11 mouse cellular contexts compared by ENCODE assay signal in genomic region chr10:111363729-111364617, GRCm38 (mm10).
A peak's percentile ranks its signal among the peaks of the same experiment; 100 is the strongest.
DNase-seq lines count a peak whose midpoint lies in the region; ATAC-seq and TF ChIP-seq lines count a peak whose summit lies in the region.
"Had no signal": no experiment of that assay in that cellular context is flagged by ENCODE, and none has a peak within 500 bp of the region (broad histone marks: within the 10 kb centered on the region; RNA-seq: fewer than 3 reads in every experiment).

No protein-coding gene starts in this region.

- H3K4me1 ChIP-seq in stomach, embryonic 14.5 days (ENCODE audit: control insufficient read depth, insufficient read depth, low read length) = peaks cover 6% of the 10 kb centered on the region; the same call in 1 of the 2 replicates
- H3K4me1 ChIP-seq in stomach, postnatal 0 days (replicated peaks; ENCODE audit: control insufficient read depth, insufficient read depth) = no peaks in the 10 kb centered on the region
- peaks cover 3% of the 10 kb centered on the region for H3K4me1 ChIP-seq in liver, embryonic 16.5 days (ENCODE audit: control insufficient read depth, low read depth, low read length)
- no peaks in the 10 kb centered on the region; the same call in 1 of the 2 replicates for H3K4me1 ChIP-seq in heart, adult 2 months (ENCODE audit: control insufficient read depth, insufficient read depth, low read length)
- H3K4me1 ChIP-seq: neural tube, embryonic 12.5 days had no signal

- H3K4me3 ChIP-seq in stomach, embryonic 14.5 days (ENCODE audit: low read depth, low read length) = no peak overlapping the region
- no peak overlapping the region for H3K4me3 ChIP-seq in stomach, postnatal 0 days (ENCODE audit: low read depth, low read length)
- H3K4me3 ChIP-seq in liver, embryonic 16.5 days (ENCODE audit: low read depth, low read length) = no peak overlapping the region
- no peak overlapping the region for H3K4me3 ChIP-seq in heart, adult 2 months
- H3K4me3 ChIP-seq: heart, embryonic 15.5 days; limb, embryonic 10.5 days; neural tube, embryonic 12.5 days had no signal

- no peak for TF ChIP-seq EP300 in stomach, postnatal 0 days (optimal IDR thresholded peaks at IDR 0.05)
- TF ChIP-seq EP300 in heart, adult 2 months (IDR thresholded peaks at IDR 0.05; ENCODE audit: insufficient read depth, low read depth, low read length) = no peak

- ATAC-seq in stomach, embryonic 14.5 days (ENCODE audit: insufficient number of reproducible peaks, insufficient read depth, low FRiP score, low read depth) = peak; percentile 30; the same call in 1 of the 2 replicates
- no peak for ATAC-seq in stomach, postnatal 0 days (ENCODE audit: low FRiP score, low TSS enrichment)
- peak; percentile 25 for ATAC-seq in liver, embryonic 16.5 days (ENCODE audit: low read depth)

- no peak for DNase-seq in stomach, postnatal 0 days (ENCODE audit: low spot score)
- peak; percentile 25 for DNase-seq in embryo, embryonic 9.5 days (ENCODE audit: extremely low spot score)
- peak; percentile 81 for DNase-seq in yolk sac, embryonic 10.5 days (ENCODE audit: low spot score)
- DNase-seq in frontal cortex, postnatal 36 days (ENCODE audit: low spot score in 2 of 2) = no peak
- DNase-seq in heart, adult 2 months = no peak
- DNase-seq in right cerebral cortex, postnatal 10 days (ENCODE audit: low spot score in 2 of 2) = no peak

- no peaks in the 10 kb centered on the region for H3K36me3 ChIP-seq in stomach, embryonic 14.5 days (ENCODE audit: control insufficient read depth, insufficient read depth, low read length)
- H3K36me3 ChIP-seq in stomach, postnatal 0 days (ENCODE audit: control insufficient read depth, insufficient read depth, low read length) = no peaks in the 10 kb centered on the region
- no peaks in the 10 kb centered on the region for H3K36me3 ChIP-seq in liver, embryonic 16.5 days (ENCODE audit: control insufficient read depth, insufficient read depth)
- H3K36me3 ChIP-seq in heart, adult 2 months (ENCODE audit: control insufficient read depth, insufficient read depth, low read length) = no peaks in the 10 kb centered on the region
- H3K36me3 ChIP-seq: heart, embryonic 15.5 days; limb, embryonic 10.5 days; neural tube, embryonic 12.5 days had no signal

- H3K9me3 ChIP-seq in stomach, embryonic 14.5 days (ENCODE audit: control insufficient read depth, low read depth, low read length) = no peaks in the 10 kb centered on the region
- H3K9me3 ChIP-seq in stomach, postnatal 0 days (ENCODE audit: control insufficient read depth, low read length) = no peaks in the 10 kb centered on the region
- no peaks in the 10 kb centered on the region for H3K9me3 ChIP-seq in liver, embryonic 16.5 days (replicated peaks; ENCODE audit: control insufficient read depth, low read length)
- H3K9me3 ChIP-seq: heart, embryonic 15.5 days; limb, embryonic 10.5 days; neural tube, embryonic 12.5 days had no signal

- WGBS in stomach, embryonic 14.5 days = 31% methylated on average over 14 of the region's 14 CpGs
- 25% methylated on average over 14 of the region's 14 CpGs for WGBS in stomach, postnatal 0 days
- WGBS in liver, embryonic 16.5 days (ENCODE audit: insufficient replicate concordance) = 38% methylated on average over 14 of the region's 14 CpGs
- whole genome bisulfite sequencing in heart, adult 2 months = 42% methylated on average over 14 of the region's 14 CpGs

- TF ChIP-seq POLR2A in heart, adult 2 months (IDR thresholded peaks at IDR 0.05; ENCODE audit: insufficient read depth, low read depth, low read length) = no peak

- no peak overlapping the region for H3K9ac ChIP-seq in stomach, embryonic 14.5 days (replicated peaks; ENCODE audit: low read depth, low read length)
- no peak overlapping the region for H3K9ac ChIP-seq in stomach, postnatal 0 days (ENCODE audit: low read length)
- no peak overlapping the region for H3K9ac ChIP-seq in liver, embryonic 16.5 days (ENCODE audit: low read depth, low read length)
- no peak overlapping the region for H3K9ac ChIP-seq in heart, adult 2 months (ENCODE audit: low read depth, low read length)
- H3K9ac ChIP-seq: heart, embryonic 15.5 days; neural tube, embryonic 12.5 days had no signal

- no peak overlapping the region for H3K27ac ChIP-seq in stomach, embryonic 14.5 days (ENCODE audit: low read length)
- H3K27ac ChIP-seq in stomach, postnatal 0 days (replicated peaks) = no peak overlapping the region
- H3K27ac ChIP-seq in liver, embryonic 16.5 days (ENCODE audit: low read length) = no peak overlapping the region
- H3K27ac ChIP-seq in heart, adult 2 months = no peak overlapping the region
- H3K27ac ChIP-seq: heart, embryonic 15.5 days; limb, embryonic 10.5 days; neural tube, embryonic 12.5 days had no signal

- TF ChIP-seq CTCF in stomach, postnatal 0 days (IDR thresholded peaks at IDR 0.05; ENCODE audit: low read depth) = no peak
- no peak for TF ChIP-seq CTCF in heart, adult 2 months (IDR thresholded peaks at IDR 0.05)

- no peak overlapping the region for H3K4me2 ChIP-seq in stomach, embryonic 14.5 days (replicated peaks; ENCODE audit: low read depth, low read length)
- no peak overlapping the region for H3K4me2 ChIP-seq in stomach, postnatal 0 days (replicated peaks; ENCODE audit: low read depth)
- H3K4me2 ChIP-seq in liver, embryonic 16.5 days (ENCODE audit: low read depth, low read length) = no peak overlapping the region
- H3K4me2 ChIP-seq: heart, embryonic 15.5 days; neural tube, embryonic 12.5 days had no signal

- no peaks in the 10 kb centered on the region for H3K27me3 ChIP-seq in stomach, embryonic 14.5 days (ENCODE audit: control insufficient read depth, insufficient read depth, low read length)
- H3K27me3 ChIP-seq in stomach, postnatal 0 days (ENCODE audit: control insufficient read depth, insufficient read depth, low read length) = no peaks in the 10 kb centered on the region
- no peaks in the 10 kb centered on the region for H3K27me3 ChIP-seq in liver, embryonic 16.5 days (ENCODE audit: control insufficient read depth, insufficient read depth, low read depth, low read length)
- H3K27me3 ChIP-seq in heart, adult 2 months (ENCODE audit: control insufficient read depth, insufficient read depth, low read length) = no peaks in the 10 kb centered on the region
- H3K27me3 ChIP-seq: heart, embryonic 15.5 days; neural tube, embryonic 12.5 days had no signal

- no peaks in the 10 kb centered on the region for H3K79me2 ChIP-seq in heart, adult 2 months (replicated peaks; ENCODE audit: control insufficient read depth, insufficient read depth, low read length)

- intact Hi-C loops in heart, adult 2 months (cut with DNase I) = no loop called here

Comparison
In these comparisons a context has a peak if more than half of its experiments do, and no peak if none do; other contexts are left out.
1. DNase-seq: peak in embryo, embryonic 9.5 days (single experiment) and yolk sac, embryonic 10.5 days (single experiment); none in stomach, postnatal 0 days (single experiment), frontal cortex, postnatal 36 days (0 of 2), heart, adult 2 months (0 of 2) and right cerebral cortex, postnatal 10 days (0 of 2).